Mouse (Mus musculus): ENCODE measurements around the gene Smpd3.

Smpd3 gene

DNA sequence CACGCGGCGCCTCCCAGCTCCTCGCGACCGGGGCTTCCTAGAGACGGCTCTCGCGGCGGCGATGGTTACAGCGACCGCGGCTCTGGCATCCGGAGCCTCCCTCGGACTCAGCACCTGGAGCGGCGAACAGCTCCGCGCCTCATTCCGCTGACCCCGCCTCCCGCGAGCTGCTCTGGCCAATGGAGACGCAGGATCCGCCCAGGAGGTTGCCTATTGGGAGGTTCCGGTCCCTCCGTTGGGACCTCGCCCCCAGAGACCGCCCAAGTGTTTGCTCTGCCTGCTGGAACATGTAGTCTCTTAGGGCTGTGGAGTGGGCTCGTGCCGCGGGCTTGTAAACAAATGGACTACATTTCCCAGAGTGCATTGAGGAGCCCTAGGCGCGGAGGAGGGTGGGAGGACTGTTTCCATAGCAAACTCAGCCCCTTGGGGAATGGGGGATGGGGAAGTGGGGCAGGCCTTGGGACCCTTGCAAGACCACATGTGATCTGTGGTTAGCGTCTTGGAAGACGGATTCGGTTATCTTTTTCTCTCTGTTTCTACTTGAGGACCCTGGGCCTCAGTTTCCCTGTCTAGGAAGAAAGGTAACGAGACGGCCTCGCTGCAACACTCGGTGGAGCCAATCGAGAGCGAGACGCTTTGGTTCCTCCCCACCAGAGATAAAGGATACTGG is at the start of gene Smpd3:
Gene Smpd3 (minus strand): TSS at position 137 of the 670 bp plus-strand sequence.
- DNase-seq, result peak; percentile 98 to 99

DNA sequence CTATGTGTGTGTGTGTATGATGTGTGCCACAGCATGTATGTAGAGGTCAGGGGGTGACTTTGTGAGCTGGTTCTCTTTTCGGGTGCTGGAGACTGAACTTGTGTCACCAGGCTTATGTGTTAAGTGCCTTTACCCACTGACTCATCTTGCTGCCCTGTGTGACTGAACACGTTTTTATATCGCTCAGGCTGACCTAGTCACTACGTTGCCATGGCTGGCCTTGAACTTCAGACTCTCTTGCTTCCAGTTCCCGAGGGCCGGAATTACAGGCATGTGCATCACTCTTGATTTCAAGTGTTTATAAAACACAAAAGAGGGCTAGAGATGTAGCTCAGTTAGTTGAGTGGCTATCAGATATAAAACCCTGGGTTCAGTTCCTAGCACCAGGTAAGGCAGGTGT is 43.2 kb upstream of the Smpd3 start:
- DNase-seq, result no peak

DNA sequence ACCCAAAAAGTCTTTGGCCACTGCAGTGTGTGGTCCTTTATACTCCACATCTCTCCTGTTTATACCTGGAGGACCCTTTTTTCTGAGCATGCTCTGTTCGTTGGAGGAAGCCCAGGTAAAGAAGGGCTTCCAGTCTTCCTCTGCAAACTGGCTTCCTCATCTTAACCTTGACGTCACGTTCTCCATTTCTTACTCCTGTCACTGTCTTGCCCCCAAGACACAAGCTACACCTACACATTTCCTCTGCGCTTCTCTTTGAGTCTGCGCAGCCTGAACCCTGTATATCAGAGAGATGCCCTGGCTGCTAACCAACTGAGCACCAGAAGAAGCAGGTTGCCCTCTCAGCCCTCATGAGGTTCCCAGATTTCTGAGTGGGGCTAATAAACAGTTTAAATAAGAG is 41.6 kb upstream of the Smpd3 start:
- no peak for DNase-seq

DNA sequence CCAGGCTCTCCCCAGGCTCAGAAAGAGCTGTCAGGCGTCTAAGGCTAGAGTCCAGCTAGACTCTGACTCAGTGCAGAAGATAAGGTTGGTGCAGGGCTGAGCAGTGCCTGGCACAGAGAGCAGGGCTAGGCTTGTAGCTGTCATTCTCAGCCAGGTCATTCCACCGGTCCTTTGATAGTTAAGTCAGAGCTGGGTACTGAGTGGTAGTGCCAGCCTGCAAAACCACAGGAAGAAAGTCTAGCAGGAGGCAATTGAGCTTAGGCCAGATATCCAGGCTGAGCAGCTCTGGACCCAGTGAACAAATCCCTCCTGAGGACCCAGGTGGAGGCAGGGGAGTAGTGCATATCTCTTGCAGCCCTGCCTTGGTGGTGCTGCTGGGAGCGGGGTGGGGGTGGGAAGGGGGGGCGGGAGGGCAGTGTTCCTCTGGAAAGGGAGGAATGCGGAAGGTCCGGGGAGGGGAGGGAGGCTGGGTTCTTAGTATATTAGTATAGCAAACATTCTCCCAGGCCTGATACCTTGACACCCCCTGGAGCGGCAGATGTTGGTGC is 40.8 kb upstream of the Smpd3 start:
- DNase-seq, result peak in 1 of 2 experiments; percentile 24

GRCm38 (mm10) chr8:106376862-106377261 is 39.1 kb upstream of the Smpd3 start:
- peak; percentile 52 to 62 for DNase-seq

DNA sequence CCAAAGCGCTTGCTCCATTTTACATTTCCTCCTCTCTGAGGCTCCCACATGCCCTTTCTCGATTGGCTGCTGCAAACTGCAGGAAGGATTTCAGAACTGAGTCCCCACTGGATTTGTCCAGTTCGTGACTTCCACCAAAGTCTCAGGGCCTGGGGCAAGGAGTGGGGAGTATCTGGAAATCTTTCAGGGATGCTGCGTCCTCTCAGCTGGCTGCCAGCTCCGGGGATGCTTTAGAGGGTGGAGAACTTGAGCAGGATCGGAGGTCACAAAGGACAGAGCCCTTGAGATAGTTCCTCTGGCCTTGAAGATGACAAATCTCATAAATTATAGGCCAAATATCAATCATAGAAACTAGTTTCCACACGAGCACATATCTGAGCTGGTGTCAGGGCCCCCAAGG is 38.2 kb upstream of the Smpd3 start:
- no peak for DNase-seq

DNA sequence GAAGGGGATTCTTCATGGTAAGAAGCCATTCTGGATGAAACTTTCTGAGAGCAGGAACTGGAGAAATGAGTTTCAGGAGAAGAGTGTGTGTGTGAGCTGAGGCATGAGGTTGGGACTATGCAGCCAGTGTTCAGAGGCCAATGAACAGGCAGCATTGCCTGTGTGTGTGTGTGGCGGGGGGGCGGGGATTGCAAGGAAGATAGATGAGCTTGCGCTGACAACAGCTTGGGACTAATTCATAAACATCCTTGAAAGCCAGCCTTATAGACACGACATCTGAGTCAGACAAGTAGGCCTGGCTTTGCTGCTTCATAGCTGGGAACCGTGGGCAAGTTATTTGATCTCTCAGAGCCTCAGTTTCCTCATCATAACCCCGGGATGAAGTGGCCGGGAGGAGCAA is 31.3 kb upstream of the Smpd3 start:
- no peak for DNase-seq

GRCm38 (mm10) chr8:106368501-106368900 is 30.7 kb upstream of the Smpd3 start:
- no peak for DNase-seq

DNA sequence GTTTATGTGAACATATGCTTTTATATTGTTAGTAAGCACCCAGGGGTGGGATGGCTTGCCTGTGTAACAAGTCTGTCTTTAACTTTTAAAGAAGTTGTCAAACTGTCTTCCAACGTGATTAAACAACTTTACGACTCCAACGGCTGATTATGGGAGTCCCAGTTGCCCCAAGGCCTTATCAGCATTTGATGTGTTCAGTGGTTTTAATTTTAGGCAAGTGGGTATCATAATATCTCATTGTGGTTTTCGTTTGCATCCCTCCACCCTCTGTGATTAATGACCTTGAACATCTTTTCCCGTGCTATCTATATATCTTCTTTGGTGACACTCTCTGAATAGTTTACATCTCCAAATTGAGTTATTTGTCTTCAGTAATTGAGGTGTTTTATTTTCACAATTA is 27.0 kb upstream of the Smpd3 start:
- no peak for DNase-seq

- DNase-seq, result no peak
These were observed 26.5 kb upstream of the Smpd3 start for GRCm38 (mm10) chr8:106364278-106364677.

- DNase-seq, result no peak
These were observed 25.5 kb upstream of the Smpd3 start for GRCm38 (mm10) chr8:106363321-106363720.

GRCm38 (mm10) chr8:106359650-106360338 is 22.0 kb upstream of the Smpd3 start:
- no peak for DNase-seq

GRCm38 (mm10) chr8:106351135-106351534 is 13.3 kb upstream of the Smpd3 start:
- DNase-seq, result no peak

- DNase-seq, result no peak
These were observed 11.6 kb upstream of the Smpd3 start for GRCm38 (mm10) chr8:106349398-106349797.

DNA sequence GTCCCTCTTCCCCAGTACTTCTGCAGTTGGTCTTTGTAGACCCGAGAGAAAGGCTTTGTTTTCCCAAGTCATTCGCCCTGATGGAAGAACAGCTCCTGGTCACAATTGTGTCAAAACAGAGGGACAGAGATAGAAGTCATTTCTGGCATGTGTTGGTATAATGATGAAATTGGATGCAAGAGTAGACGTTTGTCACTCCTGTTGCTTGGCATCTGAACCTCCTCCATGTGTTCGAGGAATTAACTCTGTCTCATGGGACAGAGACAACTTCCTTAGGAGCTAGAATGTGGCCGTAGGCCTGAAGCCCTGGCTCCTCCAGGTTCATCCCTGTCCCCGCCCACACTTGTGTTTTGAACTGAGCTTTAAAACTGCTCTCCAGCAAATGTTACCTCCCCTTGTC is 8.3 kb upstream of the Smpd3 start:
- DNase-seq, result no peak

- DNase-seq, result no peak
These were observed 5.7 kb upstream of the Smpd3 start for GRCm38 (mm10) chr8:106343471-106343870.

- DNase-seq, result no peak
These were observed 5.0 kb upstream of the Smpd3 start for GRCm38 (mm10) chr8:106342828-106343227.

DNA sequence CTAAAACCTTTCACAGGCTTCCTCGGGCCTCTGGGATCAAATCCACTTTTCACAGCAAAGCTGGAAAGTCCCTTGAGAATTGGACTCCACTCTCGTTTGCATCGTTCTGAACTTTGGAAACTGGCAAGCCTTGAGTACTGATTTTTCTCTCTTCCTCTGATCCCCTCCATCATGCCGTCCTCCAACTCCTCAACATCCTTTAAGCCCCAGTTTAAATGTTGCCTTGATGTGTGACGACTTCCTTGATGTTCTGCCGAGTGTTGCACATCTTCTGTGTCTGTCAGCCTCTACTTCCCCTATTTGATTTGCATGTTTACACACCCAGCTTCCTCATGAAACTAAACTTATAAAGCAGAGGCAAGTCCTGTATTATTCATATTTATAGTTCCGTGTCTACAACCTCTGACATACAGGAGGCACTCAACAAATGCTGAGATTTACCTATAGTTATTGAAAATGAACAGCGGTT is 987 bp upstream of the Smpd3 start:
- DNase-seq, result peak in 1 of 2 experiments; percentile 19

DNA sequence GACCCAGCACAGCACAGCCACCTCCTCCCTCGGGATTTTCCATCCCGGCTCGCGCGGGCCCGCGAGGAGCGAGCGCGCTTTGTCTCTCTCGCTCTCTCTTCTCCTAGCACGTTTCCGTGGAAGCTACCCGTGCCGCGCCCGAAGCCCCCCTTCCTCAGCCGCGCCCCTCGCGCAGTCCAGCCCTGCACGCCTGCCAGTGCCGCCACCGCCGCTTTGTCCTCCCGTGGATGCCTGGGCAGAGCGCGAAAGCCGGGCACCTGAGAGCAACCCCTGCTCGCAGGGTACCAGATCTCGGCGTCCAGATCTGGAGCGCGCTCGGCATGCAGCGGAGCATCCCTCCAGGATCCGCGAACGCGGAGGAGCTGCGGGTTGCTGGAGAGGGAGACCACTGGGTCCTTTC is 1.2 kb downstream of the Smpd3 start:
- peak; percentile 42 to 46 for DNase-seq

GRCm38 (mm10) chr8:106336031-106336430 is 1.8 kb downstream of the Smpd3 start:
- no peak for DNase-seq

DNA sequence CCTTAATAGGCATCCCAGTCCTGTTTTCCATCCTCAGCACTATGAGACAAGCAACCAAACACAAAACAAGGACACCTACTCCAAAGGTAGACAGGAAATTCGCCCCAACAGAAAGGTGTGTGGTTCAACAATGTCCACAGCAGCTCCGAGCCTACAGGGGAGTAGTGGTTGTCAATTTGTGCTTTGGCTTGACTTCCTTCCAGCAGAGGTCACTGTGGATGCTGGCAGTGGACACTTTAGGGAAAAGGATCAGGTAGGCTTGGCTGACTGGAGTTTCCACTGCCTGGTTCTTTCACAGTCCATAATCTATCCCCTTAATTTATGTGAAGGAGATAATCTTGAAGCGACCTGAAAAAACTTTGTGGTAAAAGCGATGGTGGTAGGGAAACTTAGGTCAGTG is 2.6 kb downstream of the Smpd3 start:
- peak; percentile 42 to 43 for DNase-seq

GRCm38 (mm10) chr8:106333346-106333745 is 4.4 kb downstream of the Smpd3 start:
- DNase-seq, result no peak

DNA sequence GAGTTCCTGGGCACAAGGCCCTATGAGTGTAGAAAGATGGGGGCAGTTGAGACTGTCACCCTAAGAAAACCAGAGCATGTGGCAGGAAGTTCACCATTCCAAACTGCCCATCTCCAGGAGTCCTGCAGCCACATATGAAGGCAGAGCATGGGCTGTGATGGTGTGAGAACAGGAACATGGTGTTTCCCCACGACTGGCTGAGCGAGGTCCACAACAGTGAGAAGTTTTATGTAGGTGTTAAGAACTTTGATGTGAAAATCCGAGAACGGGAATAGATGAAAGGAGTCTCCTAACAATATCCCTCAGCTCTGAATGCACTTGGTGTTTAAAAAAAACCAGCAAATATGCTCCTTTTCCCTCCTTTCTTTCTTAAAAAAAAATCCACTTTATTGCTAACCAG is 5.3 kb downstream of the Smpd3 start:
- DNase-seq, result no peak

DNA sequence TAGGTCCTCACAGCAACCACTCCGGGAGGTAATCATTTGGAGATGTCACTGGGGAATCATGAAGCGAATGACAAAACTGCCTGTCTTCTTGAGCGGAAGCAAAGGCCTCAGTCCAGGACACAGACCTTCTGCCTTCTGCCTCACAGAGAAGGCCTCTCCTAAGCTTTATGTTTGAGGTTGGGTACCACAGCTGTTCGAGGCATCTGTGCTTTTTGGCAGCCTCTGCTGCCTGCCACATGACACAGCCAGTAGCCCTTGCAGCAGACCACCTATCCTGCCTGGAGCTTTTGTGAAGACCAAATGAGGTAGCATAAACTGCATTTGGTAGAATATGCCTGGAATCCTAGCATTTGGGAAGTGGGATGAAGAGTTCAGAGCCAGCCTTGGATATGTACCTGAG is 11.2 kb downstream of the Smpd3 start:
- no peak for DNase-seq

Data from cerebellum, postnatal 36 days (tissue).